Mouse (Mus musculus) testis, adult 2 months (tissue): ENCODE data around the gene Kremen2. TPM values are rescaled to one million over a fixed set of nuclear protein-coding genes. Genes with fewer than 3 reads are reported as not detected.

Experiments
- H3K27ac ChIP-seq: fragments of 200-500 bp; 2 replicates; pipeline ENCODE4 v1.5.1; 2012; ENCODE audit warnings: low read depth, low read length; ENCODE audit not compliant: control insufficient read depth, insufficient read depth
- H3K27me3 ChIP-seq: fragments of 200-500 bp; 2 replicates; pipeline ENCODE4 v1.6.1; 2012; ENCODE audit warnings: mild to moderate bottlenecking, low read length, moderate library complexity; ENCODE audit not compliant: control insufficient read depth, insufficient read depth
- H3K36me3 ChIP-seq: fragments of 200-500 bp; 2 replicates; pipeline ENCODE4 v1.6.1; 2012; ENCODE audit warnings: mild to moderate bottlenecking, low read length; ENCODE audit not compliant: control insufficient read depth, insufficient read depth
- H3K4me1 ChIP-seq: fragments of 200-500 bp; 2 replicates; pipeline ENCODE4 v1.6.1; 2012; ENCODE audit warnings: low read length; ENCODE audit not compliant: control insufficient read depth, insufficient read depth
- H3K4me3 ChIP-seq: fragments of 200-500 bp; 2 replicates; pipeline ENCODE4 v1.5.1; 2012; ENCODE audit warnings: low read depth, mild to moderate bottlenecking, low read length, moderate library complexity, mixed read lengths; ENCODE audit not compliant: control insufficient read depth
- CTCF ChIP-seq: fragments of 200-500 bp; IDR thresholded peaks from 2 replicates; pipeline ENCODE4 v1.5.1; 2012; ENCODE audit warnings: low read depth, mild to moderate bottlenecking, inconsistent platforms, low read length, moderate library complexity; ENCODE audit not compliant: control insufficient read depth, insufficient read depth, insufficient replicate concordance
- POLR2A ChIP-seq: fragments of 200-500 bp; IDR thresholded peaks from 2 replicates; pipeline ENCODE4 v1.6.1; 2012; ENCODE audit warnings: low read depth, mild to moderate bottlenecking, inconsistent platforms, low read length, moderate library complexity; ENCODE audit not compliant: control insufficient read depth
- polyA plus RNA-seq: library from polyadenylated mRNA; depleted of rRNA; stranded (reverse); fragments of >200 nt; gene quantifications from 2 replicates; pipeline ENCODE4 v1.2.3, GENCODE M21; 2012

Gene Kremen2
- polyA plus RNA-seq, 1 experiment, result 0.80 TPM

DNA sequence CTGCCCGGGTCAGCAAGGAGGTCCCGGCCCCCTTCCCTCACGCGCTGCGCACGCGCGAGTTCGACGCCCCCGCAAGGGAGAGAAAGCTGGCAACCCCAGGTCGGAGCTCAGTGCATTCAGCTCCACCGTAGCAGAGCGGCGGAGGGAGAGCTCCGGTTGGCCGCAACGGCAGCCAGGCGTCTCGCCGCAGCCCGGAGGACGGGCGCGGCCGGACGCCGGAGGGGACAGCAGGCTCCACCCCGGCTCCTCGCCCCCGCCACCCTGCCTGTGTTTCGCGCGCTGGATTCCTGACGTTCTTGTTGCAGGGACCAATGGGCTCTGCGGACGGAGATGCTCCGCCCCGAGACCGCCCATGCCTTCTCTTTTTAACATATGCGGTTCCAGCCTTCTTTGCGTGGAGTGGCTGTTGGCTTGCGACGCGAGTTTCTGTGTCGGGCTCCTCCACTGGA lies 5.5 kb downstream of the Kremen2 start:
- H3K27ac ChIP-seq, result no peak overlapping the region

DNA sequence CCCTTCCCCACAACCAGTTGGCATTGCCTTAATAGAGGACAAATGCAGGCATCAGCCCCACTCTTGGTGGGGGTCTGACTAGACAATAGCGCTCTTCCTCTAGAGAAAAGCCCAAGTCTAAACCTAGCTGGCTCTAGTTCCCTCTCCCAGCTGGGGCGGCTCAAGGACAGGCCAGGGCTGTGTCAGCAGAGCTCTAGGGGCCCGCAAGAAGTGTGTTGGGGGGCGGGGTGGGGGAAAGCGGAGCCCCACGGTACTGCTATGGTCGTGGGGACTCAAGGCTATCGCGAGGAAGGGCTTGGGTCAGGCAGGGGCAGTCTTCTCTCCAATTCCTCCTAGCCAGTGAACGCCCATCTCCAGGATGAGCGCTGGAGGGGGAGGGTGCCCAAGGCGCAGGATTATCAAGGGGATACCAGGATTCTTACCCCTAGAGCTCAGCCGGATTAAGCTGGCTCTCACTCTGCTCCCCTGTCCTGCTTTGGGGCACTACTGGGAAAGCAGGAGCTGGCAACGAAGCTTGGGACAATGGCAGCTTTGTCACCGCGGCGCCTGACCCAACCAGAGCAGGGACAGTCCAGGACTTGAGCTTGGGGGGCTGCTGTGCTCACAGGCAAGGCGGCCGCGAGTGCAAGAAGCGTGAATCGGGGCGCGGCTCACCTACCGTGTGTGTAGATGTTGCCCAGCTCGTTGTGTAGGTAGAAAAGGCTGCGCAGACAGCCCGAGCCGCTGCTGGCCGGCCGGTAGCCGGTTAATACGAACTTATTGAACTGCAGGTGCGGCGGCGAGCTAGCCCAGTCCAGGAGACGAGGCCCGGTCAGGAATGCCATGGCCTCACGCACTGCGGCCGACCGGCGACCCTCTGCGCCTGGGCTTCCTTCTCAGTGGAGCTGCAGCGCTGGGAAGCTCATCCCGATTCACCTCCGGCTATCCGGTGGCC lies 6.2 kb downstream of the Kremen2 start:
- TF ChIP-seq CTCF (no peak), POLR2A (no peak)
- Histone ChIP-seq H3K27me3 (0 out of 2 replicates have a peak, but pooled peaks cover 4% of the 10 kb centered on the region), H3K4me1 (peaks cover 28% of the 10 kb centered on the region), H3K27ac (no peak overlapping the region), H3K4me3 (peak overlapping the region; percentile 74), H3K36me3 (no peaks in the 10 kb centered on the region)

More for the DNA sequence above, 5.5 kb downstream of the Kremen2 start:
- Histone ChIP-seq H3K36me3 (no peaks in the 10 kb centered on the region), H3K4me1 (peaks cover 31% of the 10 kb centered on the region), H3K4me3 (peak overlapping the region; percentile 74), H3K27me3 (0 out of 2 replicates have a peak, but pooled peaks cover 4% of the 10 kb centered on the region)
- TF ChIP-seq CTCF, result no peak
- TF ChIP-seq POLR2A, result no peak

GRCm38 (mm10) chr17:23738836-23739201 lies 6.8 kb downstream of the Kremen2 start:
- H3K36me3 ChIP-seq, result no peaks in the 10 kb centered on the region
- H3K4me3 ChIP-seq, result no peak overlapping the region
- TF ChIP-seq POLR2A (no peak), CTCF (no peak)
- 0 out of 2 replicates have a peak, but pooled peaks cover 4% of the 10 kb centered on the region for H3K27me3 ChIP-seq
- H3K4me1 ChIP-seq, result peaks cover 28% of the 10 kb centered on the region
- H3K27ac ChIP-seq, result no peak overlapping the region

GRCm38 (mm10) chr17:23737493-23738445 lies 7.9 kb downstream of the Kremen2 start:
- no peak overlapping the region for H3K27ac ChIP-seq
- TF ChIP-seq POLR2A, result no peak
- TF ChIP-seq CTCF, result no peak
- H3K4me3 ChIP-seq, result no peak overlapping the region
- 0 out of 2 replicates have a peak, but pooled peaks cover 4% of the 10 kb centered on the region for H3K27me3 ChIP-seq
- H3K4me1 ChIP-seq, result peaks cover 24% of the 10 kb centered on the region
- H3K36me3 ChIP-seq, result no peaks in the 10 kb centered on the region

DNA sequence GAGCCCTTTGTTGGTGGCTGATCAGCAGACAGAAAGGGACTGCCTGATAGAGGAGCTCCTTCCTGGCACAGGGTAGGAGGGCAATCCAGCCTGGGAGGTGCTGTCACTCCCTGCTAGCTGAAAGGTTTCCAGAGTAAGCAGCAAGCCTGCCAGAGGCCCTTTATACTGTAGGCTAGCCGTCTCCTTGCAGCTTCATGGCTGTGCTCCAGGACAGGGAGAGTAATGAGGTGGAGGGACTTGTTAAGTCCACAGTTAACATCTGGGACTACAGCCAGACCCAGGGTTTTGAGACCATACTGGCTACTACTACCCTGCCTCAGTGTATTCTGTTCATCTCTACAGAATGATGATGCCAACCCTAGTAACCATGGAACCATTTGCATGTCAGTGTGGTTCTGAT lies 11.3 kb downstream of the Kremen2 start:
- H3K27ac ChIP-seq, result no peak overlapping the region
- H3K36me3 ChIP-seq, result no peaks in the 10 kb centered on the region; the same call in 1 of the 2 replicates
- TF ChIP-seq POLR2A (no peak), CTCF (no peak)
- no peaks in the 10 kb centered on the region for H3K27me3 ChIP-seq
- no peak overlapping the region; the same call in 1 of the 2 replicates for H3K4me3 ChIP-seq
- peaks cover under 1% of the 10 kb centered on the region; the same call in 1 of the 2 replicates for H3K4me1 ChIP-seq

- Histone ChIP-seq H3K27ac (no peak overlapping the region), H3K27me3 (no peaks in the 10 kb centered on the region), H3K4me1 (peaks cover 5% of the 10 kb centered on the region), H3K4me3 (no peak overlapping the region), H3K36me3 (no peaks in the 10 kb centered on the region; the same call in 1 of the 2 replicates)
- TF ChIP-seq POLR2A (no peak), CTCF (no peak)
These were observed 15.2 kb downstream of the Kremen2 start for GRCm38 (mm10) chr17:23730441-23730840.

GRCm38 (mm10) chr17:23726758-23727142 lies 18.9 kb downstream of the Kremen2 start:
- Histone ChIP-seq H3K4me3 (peak overlapping the region; percentile 94), H3K27me3 (no peaks in the 10 kb centered on the region)
- no peak for TF ChIP-seq POLR2A
- TF ChIP-seq CTCF, result no peak

More at GRCm38 (mm10) chr17:23726758-23727142, 18.9 kb downstream of the Kremen2 start:
- Histone ChIP-seq H3K36me3 (no peaks in the 10 kb centered on the region), H3K27ac (peak overlapping the region; percentile 29), H3K4me1 (peaks cover 16% of the 10 kb centered on the region)
